Mouse (Mus musculus) midbrain, postnatal 0 days (tissue): ENCODE measurements at regions not wholly inside any gene's neighbourhood (a gene's known extent, or its start where the extent isn't known, plus 50 kb on each side); places are given as distances from the start of the nearest gene placed in this dataset.

Experiments used
- ATAC-seq: fragments of 200-750 bp; cut with Nextera tagmentation; 2 replicates; pipeline ENCODE4 v1.8.0; 2017; ENCODE audit warnings: moderate number of reproducible peaks, mild to moderate bottlenecking, moderate TSS enrichment, moderate library complexity; ENCODE audit not compliant: low FRiP score
- DNase-seq: peaks from one replicate; pipeline ENCODE4 v3.0.0-alpha.2; 2015; ENCODE audit warnings: low spot score
- H3K27ac ChIP-seq: fragments of 300-500 bp; sonication (generic); 2 replicates; pipeline ENCODE4 v1.5.1; 2014; ENCODE audit warnings: low read depth, mild to moderate bottlenecking, low read length, mixed read lengths
- H3K27me3 ChIP-seq: fragments of 300-500 bp; sonication (generic); 2 replicates; pipeline ENCODE4 v1.6.1; 2014; ENCODE audit warnings: low read length, control low read depth, mixed read lengths; ENCODE audit not compliant: insufficient read depth
- H3K36me3 ChIP-seq: fragments of 300-500 bp; sonication (generic); 2 replicates; pipeline ENCODE4 v1.6.1; 2014; ENCODE audit warnings: low read length, control low read depth, mixed read lengths; ENCODE audit not compliant: insufficient read depth
- H3K4me1 ChIP-seq: fragments of 300-500 bp; sonication (generic); 2 replicates; pipeline ENCODE4 v1.6.1; 2014; ENCODE audit warnings: mild to moderate bottlenecking, control low read depth, antibody characterized with exemption, low read length, mixed read lengths; ENCODE audit not compliant: insufficient read depth
- H3K4me2 ChIP-seq: fragments of 300-500 bp; sonication (generic); 2 replicates; pipeline ENCODE4 v1.6.1; 2014; ENCODE audit warnings: low read depth, mild to moderate bottlenecking, low read length, mixed read lengths; ENCODE audit not compliant: poor library complexity, severe bottlenecking
- H3K4me3 ChIP-seq: fragments of 300-500 bp; sonication (generic); 2 replicates; pipeline ENCODE4 v1.5.1; 2014; ENCODE audit warnings: low read depth, mild to moderate bottlenecking, low read length, moderate library complexity
- H3K9ac ChIP-seq: fragments of 300-500 bp; sonication (generic); replicated peaks from 2 replicates; pipeline ENCODE4 v1.6.1; 2014; ENCODE audit warnings: mild to moderate bottlenecking, low read length, moderate library complexity, mixed read lengths; ENCODE audit not compliant: poor library complexity, severe bottlenecking
- H3K9me3 ChIP-seq: fragments of 300-500 bp; sonication (generic); 2 replicates; pipeline ENCODE4 v1.6.1; 2016; ENCODE audit warnings: low read length, control low read depth
- CTCF ChIP-seq: IDR thresholded peaks from 2 replicates; pipeline ENCODE4 v1.5.1; 2016; ENCODE audit warnings: antibody characterized with exemption, mild to moderate bottlenecking
- WGBS: fragments of 180-500 bp; shearing (Covaris S2); extraction: QIAGEN DNeasy Blood & Tissue Kit; methylation state at CpG from one replicate; pipeline ENCODE4 v1.1.7; 2014; 5-methylcytosine and 5-hydroxymethylcytosine counted together

DNA sequence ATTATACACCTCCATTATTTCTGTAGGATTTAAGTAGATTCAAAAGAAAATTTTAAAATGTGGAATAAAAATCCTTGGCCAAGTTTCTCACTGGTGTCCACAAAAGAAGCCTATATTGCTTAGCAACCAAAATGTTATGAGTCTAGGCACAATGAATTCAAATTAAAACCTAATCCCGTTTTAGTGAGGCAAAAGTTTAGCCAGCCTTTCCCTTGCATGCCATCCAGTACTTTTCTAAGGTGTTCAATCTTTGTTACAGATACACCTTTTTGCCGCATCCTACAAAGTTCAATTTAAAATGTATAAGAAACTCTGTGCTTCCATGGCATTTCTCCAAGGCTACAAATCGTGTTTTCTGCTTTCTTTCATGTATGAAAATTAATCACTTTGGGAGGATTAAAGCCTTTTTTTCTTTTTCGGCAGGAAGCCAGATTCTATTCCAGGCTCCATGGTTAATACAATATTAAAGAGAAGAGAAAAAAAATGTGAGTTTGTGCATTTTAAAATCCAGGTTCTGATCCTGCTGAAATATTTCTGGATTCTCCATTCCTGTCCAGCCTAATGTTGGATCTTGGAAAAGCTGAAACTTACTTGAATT lies 463.8 kb downstream of the Kctd8 start:
- DNase-seq = peak; percentile 56
- WGBS = 22% methylated on average over 4 of the region's 4 CpGs
- no peak for TF ChIP-seq CTCF

DNA sequence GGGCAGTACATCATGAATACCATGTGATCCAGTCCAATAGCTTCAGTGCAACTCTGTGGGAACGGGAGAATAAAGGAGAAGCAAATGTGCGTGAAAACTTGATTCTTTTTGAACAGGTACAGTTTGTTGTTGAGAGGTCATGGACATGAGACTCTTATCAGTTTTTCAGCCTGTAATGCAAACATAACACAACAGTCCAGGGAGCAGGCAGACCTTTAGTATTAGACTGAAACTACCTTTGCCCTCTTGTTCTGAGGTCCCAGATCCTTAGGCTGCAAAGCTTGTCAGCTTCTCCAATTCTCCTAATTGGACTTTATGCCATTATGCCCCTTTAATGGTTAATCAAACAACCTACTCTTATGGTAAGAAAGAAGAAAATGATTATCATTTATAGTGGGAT lies 470.1 kb downstream of the Kctd8 start:
- no peak overlapping the region for H3K4me3 ChIP-seq
- TF ChIP-seq CTCF = no peak
- DNase-seq = no peak
- no peak overlapping the region for H3K27ac ChIP-seq
- H3K4me1 ChIP-seq = no peaks in the 10 kb centered on the region
- no peak overlapping the region for H3K9ac ChIP-seq
- H3K27me3 ChIP-seq = no peaks in the 10 kb centered on the region
- H3K36me3 ChIP-seq = no peaks in the 10 kb centered on the region
- no peaks in the 10 kb centered on the region for H3K9me3 ChIP-seq
- no peak for ATAC-seq
- no peak overlapping the region for H3K4me2 ChIP-seq
- WGBS = 78% methylated on average over 2 of the region's 2 CpGs

More for the DNA sequence above, 463.8 kb downstream of the Kctd8 start:
- no peak overlapping the region for H3K27ac ChIP-seq
- H3K9ac ChIP-seq = no peak overlapping the region
- no peak overlapping the region for H3K4me3 ChIP-seq
- ATAC-seq = no peak
- H3K36me3 ChIP-seq = no peaks in the 10 kb centered on the region
- no peaks in the 10 kb centered on the region for H3K4me1 ChIP-seq
- no peaks in the 10 kb centered on the region for H3K27me3 ChIP-seq
- no peak overlapping the region for H3K4me2 ChIP-seq
- no peaks in the 10 kb centered on the region for H3K9me3 ChIP-seq
